8 mouse cellular contexts compared by ENCODE assay signal in genomic region chr3:122078141-122078540, GRCm38 (mm10). TPM values are rescaled to one million over a fixed set of nuclear protein-coding genes. Genes with fewer than 3 reads are reported as not detected.
DNase-seq lines count a peak whose midpoint lies in the region; ATAC-seq and TF ChIP-seq lines count a peak whose summit lies in the region.

No protein-coding gene starts in this region.

- no peak for TF ChIP-seq POLR2A in limb, embryonic 14.5 days (IDR thresholded peaks at IDR 0.05; ENCODE audit: borderline replicate concordance, extremely low read depth, insufficient read depth, insufficient read length)

- no peaks in the 10 kb centered on the region for H3K27me3 ChIP-seq in liver, embryonic 11.5 days (replicated peaks; ENCODE audit: control insufficient read depth, insufficient read depth, low read length)
- no peaks in the 10 kb centered on the region for H3K27me3 ChIP-seq in forebrain, postnatal 0 days (ENCODE audit: insufficient read depth, low read length)
- H3K27me3 ChIP-seq in limb, embryonic 14.5 days (ENCODE audit: control insufficient read depth, insufficient read depth, low read length): no peaks in the 10 kb centered on the region
- no peaks in the 10 kb centered on the region for H3K27me3 ChIP-seq in neural tube, embryonic 13.5 days

- H3K4me1 ChIP-seq in liver, embryonic 11.5 days (replicated peaks; ENCODE audit: control insufficient read depth, insufficient read depth, low read length): peaks cover 6% of the 10 kb centered on the region; the same call in 1 of the 2 replicates
- no peaks in the 10 kb centered on the region; the same call in 1 of the 2 replicates for H3K4me1 ChIP-seq in forebrain, postnatal 0 days (ENCODE audit: insufficient read depth)
- H3K4me1 ChIP-seq in limb, embryonic 14.5 days (ENCODE audit: control insufficient read depth, insufficient read depth, low read length): peaks cover 20% of the 10 kb centered on the region
- peaks cover 27% of the 10 kb centered on the region for H3K4me1 ChIP-seq in neural tube, embryonic 13.5 days (replicated peaks)

- no peaks in the 10 kb centered on the region for H3K36me3 ChIP-seq in liver, embryonic 11.5 days (ENCODE audit: control insufficient read depth, insufficient read depth, low read length)
- H3K36me3 ChIP-seq in forebrain, postnatal 0 days (ENCODE audit: insufficient read depth): no peaks in the 10 kb centered on the region
- no peaks in the 10 kb centered on the region for H3K36me3 ChIP-seq in limb, embryonic 14.5 days (ENCODE audit: control insufficient read depth, insufficient read depth, low read length)
- H3K36me3 ChIP-seq in neural tube, embryonic 13.5 days: no peaks in the 10 kb centered on the region

- no peak overlapping the region for H3K4me3 ChIP-seq in liver, embryonic 11.5 days (ENCODE audit: low read depth, low read length)
- H3K4me3 ChIP-seq in forebrain, postnatal 0 days (ENCODE audit: low read depth, low read length): no peak overlapping the region
- no peak overlapping the region for H3K4me3 ChIP-seq in limb, embryonic 14.5 days (replicated peaks; ENCODE audit: low read length)
- H3K4me3 ChIP-seq in neural tube, embryonic 13.5 days: no peak overlapping the region

- H3K27ac ChIP-seq in liver, embryonic 11.5 days (ENCODE audit: low read depth, low read length): no peak overlapping the region
- no peak overlapping the region for H3K27ac ChIP-seq in forebrain, postnatal 0 days (ENCODE audit: low read depth, low read length)
- H3K27ac ChIP-seq in limb, embryonic 14.5 days (replicated peaks; ENCODE audit: low read depth, low read length): peak overlapping the region; percentile 52
- 0 out of 2 replicates have a peak overlapping the region, but pooled peaks have one; percentile 38 for H3K27ac ChIP-seq in neural tube, embryonic 13.5 days (replicated peaks)

- no peaks in the 10 kb centered on the region for H3K9me3 ChIP-seq in liver, embryonic 11.5 days (ENCODE audit: control insufficient read depth, low read length)
- H3K9me3 ChIP-seq in forebrain, postnatal 0 days (ENCODE audit: low read length): no peaks in the 10 kb centered on the region
- H3K9me3 ChIP-seq in limb, embryonic 14.5 days (ENCODE audit: control insufficient read depth, low read length): no peaks in the 10 kb centered on the region
- no peaks in the 10 kb centered on the region for H3K9me3 ChIP-seq in neural tube, embryonic 13.5 days

- H3K4me2 ChIP-seq in liver, embryonic 11.5 days: no peak overlapping the region
- H3K4me2 ChIP-seq in forebrain, postnatal 0 days (ENCODE audit: low read depth): no peak overlapping the region
- H3K4me2 ChIP-seq in limb, embryonic 14.5 days (replicated peaks; ENCODE audit: low read depth, low read length, severe bottlenecking): no peak overlapping the region
- no peak overlapping the region for H3K4me2 ChIP-seq in neural tube, embryonic 13.5 days

- TF ChIP-seq CTCF in forebrain, postnatal 0 days (IDR thresholded peaks at IDR 0.05; ENCODE audit: low read depth): no peak

- H3K9ac ChIP-seq in liver, embryonic 11.5 days (ENCODE audit: low read depth, low read length): no peak overlapping the region
- no peak overlapping the region for H3K9ac ChIP-seq in forebrain, postnatal 0 days
- no peak overlapping the region for H3K9ac ChIP-seq in limb, embryonic 14.5 days (ENCODE audit: low read depth, low read length, severe bottlenecking)
- H3K9ac ChIP-seq in neural tube, embryonic 13.5 days: no peak overlapping the region

- peak; percentile 13 for DNase-seq in liver
- no peak for DNase-seq in liver, embryonic 11.5 days (ENCODE audit: low spot score)
- peak; percentile 50 for DNase-seq in forebrain, postnatal 0 days
- peak; percentile 64 for DNase-seq in hindlimb bud, embryonic 11.5 days (ENCODE audit: extremely low spot score, low read depth, low spot score)
- DNase-seq in limb, embryonic 14.5 days (ENCODE audit: low spot score): peak; percentile 65
- no peak for DNase-seq in thymus, postnatal 36 days

- 33% methylated on average over 6 of the region's 6 CpGs for WGBS in liver, embryonic 11.5 days
- WGBS in forebrain, postnatal 0 days: 14% methylated on average over 6 of the region's 6 CpGs
- WGBS in limb, embryonic 14.5 days: 29% methylated on average over 6 of the region's 6 CpGs
- WGBS in neural tube, embryonic 13.5 days: 21% methylated on average over 6 of the region's 6 CpGs

- ATAC-seq in liver, embryonic 11.5 days (replicated peaks; ENCODE audit: low FRiP score): no peak; the same call in 1 of the 2 replicates
- ATAC-seq in forebrain, postnatal 0 days: peak; percentile 78
- peak; percentile 41; the same call in 1 of the 2 replicates for ATAC-seq in limb, embryonic 14.5 days (ENCODE audit: low FRiP score, low read depth)
- ATAC-seq in neural tube, embryonic 13.5 days (ENCODE audit: low read depth): no peak
- no peak for ATAC-seq in activated CD4-positive, CD25-positive, alpha-beta regulatory T cell, adult 4 months

RNA-seq across cellular contexts. Expression of gene Abca4, which starts 33.9 kb away (rescaled TPM):
- 1.3 and 3.2 TPM in 2 replicates for polyA plus RNA-seq in liver, embryonic 11.5 days (2014; fragmentation: Nextera tagmentation; extraction: Ambion mirVana)
- total RNA-seq in forebrain, postnatal 0 days (2014; rRNA removed): 3.1 and 4.1 TPM in 2 replicates
- polyA plus RNA-seq in forebrain, postnatal 0 days (2015; fragmentation: Nextera tagmentation; extraction: Ambion mirVana): 0.94 and 1.1 TPM in 2 replicates
- polyA plus RNA-seq in limb, embryonic 14.5 days (2012; rRNA removed): 2.2 and 2.6 TPM in 2 replicates
- 1.0 and 1.5 TPM in 2 replicates for polyA plus RNA-seq in limb, embryonic 14.5 days (2014; fragmentation: Nextera tagmentation; extraction: Ambion mirVana)
- 1.2 and 1.3 TPM in 2 replicates for polyA plus RNA-seq in neural tube, embryonic 13.5 days (2015; fragmentation: Nextera tagmentation; extraction: Ambion mirVana)
- polyA plus RNA-seq in activated CD4-positive, CD25-positive, alpha-beta regulatory T cell, adult 4 months (2017; shearing (Covaris generic)): not detected

Comparison
In these comparisons a context has a peak if more than half of its experiments do, and no peak if none do; other contexts are left out.
1. DNase-seq: peak in liver (single experiment), forebrain, postnatal 0 days (single experiment), hindlimb bud, embryonic 11.5 days (single experiment) and limb, embryonic 14.5 days (single experiment); none in liver, embryonic 11.5 days (single experiment) and thymus, postnatal 36 days (0 of 2).
2. ATAC-seq: peak in forebrain, postnatal 0 days (single experiment) and limb, embryonic 14.5 days (single experiment); none in liver, embryonic 11.5 days (single experiment), neural tube, embryonic 13.5 days (single experiment) and activated CD4-positive, CD25-positive, alpha-beta regulatory T cell, adult 4 months (single experiment).
3. H3K27ac ChIP-seq: peak in limb, embryonic 14.5 days (single experiment) and neural tube, embryonic 13.5 days (single experiment); none in liver, embryonic 11.5 days (single experiment) and forebrain, postnatal 0 days (single experiment).